Mouse (Mus musculus): ENCODE measurements at regions not wholly inside any gene's neighbourhood (a gene's known extent, or its start where the extent isn't known, plus 50 kb on each side); places are given as distances from the start of the nearest gene placed in this dataset.

- TF ChIP-seq POLR2A (IDR thresholded peaks at IDR 0.05; ENCODE audit: insufficient read depth, low read length) (no peak), EP300 (IDR thresholded peaks at IDR 0.05; ENCODE audit: insufficient read depth, low read depth, low read length) (no peak), CTCF (IDR thresholded peaks at IDR 0.05; ENCODE audit: low read depth, low read length) (no peak)
Measured at GRCm38 (mm10) chr15:93733731-93734510, 138.2 kb upstream of the Prickle1 start.
